Mouse (Mus musculus) neural tube, embryonic 15.5 days (tissue): ENCODE measurements around the gene Spred2. TPM values are rescaled to one million over a fixed set of nuclear protein-coding genes. Genes with fewer than 3 reads are reported as not detected.

ENCODE experiments used
- ATAC-seq: fragments of 200-750 bp; cut with Nextera tagmentation; 2 replicates; pipeline ENCODE4 v1.8.0; 2017; ENCODE audit warnings: mild to moderate bottlenecking, moderate TSS enrichment, moderate library complexity; ENCODE audit not compliant: low FRiP score
- H3K27ac ChIP-seq: fragments of 300-500 bp; sonication (generic); replicated peaks from 2 replicates; pipeline ENCODE4 v1.5.1; 2015; ENCODE audit warnings: mild to moderate bottlenecking, inconsistent platforms
- H3K27me3 ChIP-seq: fragments of 300-500 bp; sonication (generic); replicated peaks from 2 replicates; pipeline ENCODE4 v1.6.1; 2015; ENCODE audit warnings: inconsistent platforms
- H3K36me3 ChIP-seq: fragments of 300-500 bp; sonication (generic); 2 replicates; pipeline ENCODE4 v1.6.1; 2015; ENCODE audit warnings: inconsistent platforms
- H3K4me1 ChIP-seq: fragments of 300-500 bp; sonication (generic); 2 replicates; pipeline ENCODE4 v1.6.1; 2015; ENCODE audit warnings: inconsistent platforms
- H3K4me2 ChIP-seq: fragments of 300-500 bp; sonication (generic); 2 replicates; pipeline ENCODE4 v1.6.1; 2015; ENCODE audit warnings: inconsistent platforms, mild to moderate bottlenecking, moderate library complexity
- H3K4me3 ChIP-seq: fragments of 300-500 bp; sonication (generic); replicated peaks from 2 replicates; pipeline ENCODE4 v1.5.1; 2015; ENCODE audit warnings: mild to moderate bottlenecking, inconsistent platforms
- H3K9ac ChIP-seq: fragments of 300-500 bp; sonication (generic); replicated peaks from 2 replicates; pipeline ENCODE4 v1.6.1; 2015; ENCODE audit warnings: mild to moderate bottlenecking, inconsistent platforms
- H3K9me3 ChIP-seq: fragments of 300-500 bp; sonication (generic); replicated peaks from 2 replicates; pipeline ENCODE4 v1.6.1; 2016; ENCODE audit warnings: inconsistent platforms
- WGBS: fragments of 180-500 bp; shearing (Covaris S2); methylation state at CpG from one replicate; pipeline ENCODE4 v1.1.7; 2015; ENCODE audit warnings: mixed read lengths; 5-methylcytosine and 5-hydroxymethylcytosine counted together
- polyA plus RNA-seq: library from polyadenylated mRNA; unstranded; fragments of >200 nt; fragmentation: Nextera tagmentation; extraction: Ambion mirVana; gene quantifications from 2 replicates; pipeline ENCODE4 v1.2.1, GENCODE M21; 2015

The Spred2 gene
- polyA plus RNA-seq, 1 experiment from 2014 or later = 7.2 TPM

GRCm38 (mm10) chr11:19941156-19941777, 17.1 kb downstream of the Spred2 start:
- ATAC-seq = no peak

GRCm38 (mm10) chr11:19941978-19942377, 17.8 kb downstream of the Spred2 start:
- Histone ChIP-seq H3K9ac (no peak overlapping the region), H3K9me3 (no peaks in the 10 kb centered on the region), H3K36me3 (no peaks in the 10 kb centered on the region), H3K4me3 (no peak overlapping the region), H3K4me1 (peaks cover 31% of the 10 kb centered on the region), H3K4me2 (no peak overlapping the region), H3K27ac (no peak overlapping the region), H3K27me3 (no peaks in the 10 kb centered on the region)
- WGBS = 82% methylated on average over 4 of the region's 4 CpGs
- ATAC-seq = no peak

More at GRCm38 (mm10) chr11:19941156-19941777, 17.1 kb downstream of the Spred2 start:
- Histone ChIP-seq H3K4me2 (no peak overlapping the region), H3K4me3 (no peak overlapping the region), H3K36me3 (no peaks in the 10 kb centered on the region), H3K4me1 (peaks cover 36% of the 10 kb centered on the region), H3K27me3 (no peaks in the 10 kb centered on the region), H3K9me3 (no peaks in the 10 kb centered on the region), H3K27ac (no peak overlapping the region), H3K9ac (no peak overlapping the region)
- WGBS = 70% methylated on average over 12 of the region's 12 CpGs

GRCm38 (mm10) chr11:19943753-19944152, 19.6 kb downstream of the Spred2 start:
- ATAC-seq = no peak
- no peak overlapping the region for H3K9ac ChIP-seq
- no peaks in the 10 kb centered on the region for H3K36me3 ChIP-seq
- H3K4me1 ChIP-seq = peaks cover 40% of the 10 kb centered on the region
- no peak overlapping the region for H3K4me2 ChIP-seq
- H3K4me3 ChIP-seq = no peak overlapping the region
- WGBS = 95% methylated on average over 2 of the region's 2 CpGs
- H3K9me3 ChIP-seq = no peaks in the 10 kb centered on the region
- H3K27me3 ChIP-seq = no peaks in the 10 kb centered on the region
- H3K27ac ChIP-seq = no peak overlapping the region

DNA sequence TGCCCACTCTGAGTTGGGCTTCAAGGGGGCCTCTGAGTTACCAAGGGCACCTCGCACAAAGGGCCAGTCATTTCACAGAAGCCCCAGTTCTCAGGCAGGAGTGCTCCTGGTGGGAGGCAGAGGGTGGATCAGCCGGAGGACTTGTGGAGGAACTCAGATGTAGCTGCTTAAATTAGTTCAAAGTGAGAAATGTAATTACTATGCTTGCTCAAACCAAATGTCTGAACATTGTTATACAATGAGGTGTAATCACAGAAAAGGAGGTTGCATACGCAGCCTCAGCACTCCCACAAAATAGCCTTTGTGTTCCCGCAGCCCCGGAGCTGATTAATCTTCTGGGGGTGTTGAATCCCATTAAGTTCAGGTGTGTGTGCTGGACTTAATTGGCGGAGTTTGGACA, 20.5 kb downstream of the Spred2 start:
- ATAC-seq = no peak
- no peaks in the 10 kb centered on the region for H3K36me3 ChIP-seq
- H3K4me2 ChIP-seq = no peak overlapping the region
- H3K4me1 ChIP-seq = peaks cover 32% of the 10 kb centered on the region
- no peak overlapping the region for H3K9ac ChIP-seq
- H3K9me3 ChIP-seq = no peaks in the 10 kb centered on the region
- no peaks in the 10 kb centered on the region for H3K27me3 ChIP-seq
- WGBS = 59% methylated on average over 6 of the region's 6 CpGs
- H3K27ac ChIP-seq = peak overlapping the region; percentile 33; the same call in 1 of the 2 replicates
- H3K4me3 ChIP-seq = no peak overlapping the region

- WGBS = 91% methylated on average over 7 of the region's 7 CpGs
- Histone ChIP-seq H3K9me3 (no peaks in the 10 kb centered on the region), H3K27ac (no peak overlapping the region), H3K4me3 (no peak overlapping the region), H3K4me2 (no peak overlapping the region), H3K36me3 (no peaks in the 10 kb centered on the region), H3K9ac (no peak overlapping the region), H3K27me3 (no peaks in the 10 kb centered on the region), H3K4me1 (peaks cover 28% of the 10 kb centered on the region)
- no peak for ATAC-seq
Observed at GRCm38 (mm10) chr11:19946721-19947120, 22.5 kb downstream of the Spred2 start.

DNA sequence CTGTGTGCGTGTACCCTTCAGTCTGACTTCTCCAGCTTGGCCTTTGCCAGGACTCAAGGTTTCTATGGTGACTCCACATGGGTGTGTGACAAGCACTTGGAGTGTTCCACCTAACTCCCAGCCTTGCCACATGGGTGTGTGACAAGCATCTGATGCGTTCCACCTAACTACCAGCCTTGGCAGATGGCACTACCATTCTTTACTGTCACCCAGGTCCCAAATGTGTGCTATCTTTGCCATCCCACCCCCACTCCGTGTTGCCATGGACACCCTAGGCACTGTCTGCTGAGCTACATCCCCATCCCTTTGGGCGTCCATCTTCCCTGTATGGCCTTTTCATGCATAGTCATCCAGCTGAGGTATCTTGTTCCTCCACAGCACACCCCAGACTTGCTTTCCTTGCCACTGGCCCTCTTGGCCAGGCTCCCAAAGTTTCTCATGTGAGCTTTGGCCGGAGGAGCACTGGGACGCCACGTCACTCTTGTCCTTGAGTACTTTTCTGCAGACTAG, 23.5 kb downstream of the Spred2 start:
- Histone ChIP-seq H3K9me3 (no peaks in the 10 kb centered on the region), H3K4me1 (peaks cover 30% of the 10 kb centered on the region), H3K4me2 (no peak overlapping the region), H3K36me3 (no peaks in the 10 kb centered on the region), H3K27me3 (no peaks in the 10 kb centered on the region), H3K9ac (no peak overlapping the region), H3K27ac (no peak overlapping the region), H3K4me3 (no peak overlapping the region)
- WGBS = 75% methylated on average over 7 of the region's 7 CpGs
- ATAC-seq = no peak

DNA sequence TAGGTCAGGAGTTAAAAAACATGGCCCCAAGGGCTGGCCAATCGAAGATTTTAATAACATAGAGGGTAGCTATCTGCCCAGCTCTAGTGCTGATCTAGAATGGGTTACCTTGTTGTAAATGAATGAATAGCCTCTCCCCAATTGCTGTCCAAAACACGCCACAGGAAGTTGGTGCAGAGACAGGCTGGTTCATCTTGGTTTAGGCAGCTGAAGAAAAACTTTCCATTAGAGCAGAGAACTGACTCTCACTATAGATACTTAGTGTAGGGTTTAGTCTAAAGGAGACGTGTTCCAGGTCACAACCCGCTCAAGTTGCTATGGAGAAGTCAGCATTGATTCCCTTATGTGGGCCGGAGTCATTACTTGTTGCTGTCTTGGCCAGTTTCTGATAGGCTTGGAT, 25.6 kb downstream of the Spred2 start:
- Histone ChIP-seq H3K9me3 (no peaks in the 10 kb centered on the region), H3K9ac (no peak overlapping the region), H3K4me1 (peaks cover 32% of the 10 kb centered on the region), H3K27ac (no peak overlapping the region), H3K4me3 (no peak overlapping the region), H3K4me2 (no peak overlapping the region), H3K27me3 (no peaks in the 10 kb centered on the region), H3K36me3 (no peaks in the 10 kb centered on the region)
- ATAC-seq = no peak
- WGBS = 75% methylated on average over 5 of the region's 5 CpGs

DNA sequence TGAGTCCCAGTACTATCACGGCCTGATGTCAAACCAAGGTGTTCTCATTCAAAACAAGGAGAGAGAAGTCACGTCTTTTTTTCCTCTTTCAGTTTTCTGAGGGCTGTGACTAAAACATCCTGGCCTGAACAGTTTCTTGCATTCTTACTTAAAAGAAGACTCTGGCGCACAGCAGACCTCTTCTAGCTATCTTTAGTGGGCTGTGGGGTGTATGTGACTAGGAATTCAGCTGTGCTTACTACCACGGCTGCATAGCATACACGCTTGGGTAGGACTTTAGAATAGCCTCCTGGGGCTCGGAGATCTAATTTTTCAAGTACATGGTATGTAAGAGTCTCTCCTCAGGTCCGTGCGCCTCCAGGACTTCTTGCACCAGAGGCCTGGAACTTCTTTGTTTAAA, 26.0 kb downstream of the Spred2 start:
- H3K9me3 ChIP-seq = no peaks in the 10 kb centered on the region
- H3K27ac ChIP-seq = no peak overlapping the region
- 0 out of 2 replicates have a peak, but pooled peaks cover 1% of the 10 kb centered on the region for H3K36me3 ChIP-seq
- H3K9ac ChIP-seq = no peak overlapping the region
- H3K4me2 ChIP-seq = no peak overlapping the region
- 68% methylated on average over 8 of the region's 8 CpGs for WGBS
- ATAC-seq = no peak
- H3K4me1 ChIP-seq = peaks cover 29% of the 10 kb centered on the region
- no peak overlapping the region for H3K4me3 ChIP-seq
- no peaks in the 10 kb centered on the region for H3K27me3 ChIP-seq

GRCm38 (mm10) chr11:19952963-19953362, 28.8 kb downstream of the Spred2 start:
- Histone ChIP-seq H3K9ac (no peak overlapping the region), H3K27ac (no peak overlapping the region), H3K9me3 (no peaks in the 10 kb centered on the region), H3K36me3 (0 out of 2 replicates have a peak, but pooled peaks cover 4% of the 10 kb centered on the region), H3K27me3 (no peaks in the 10 kb centered on the region), H3K4me1 (peaks cover 26% of the 10 kb centered on the region), H3K4me3 (no peak overlapping the region), H3K4me2 (no peak overlapping the region)
- 34% methylated on average over 8 of the region's 8 CpGs for WGBS
- ATAC-seq = no peak

DNA sequence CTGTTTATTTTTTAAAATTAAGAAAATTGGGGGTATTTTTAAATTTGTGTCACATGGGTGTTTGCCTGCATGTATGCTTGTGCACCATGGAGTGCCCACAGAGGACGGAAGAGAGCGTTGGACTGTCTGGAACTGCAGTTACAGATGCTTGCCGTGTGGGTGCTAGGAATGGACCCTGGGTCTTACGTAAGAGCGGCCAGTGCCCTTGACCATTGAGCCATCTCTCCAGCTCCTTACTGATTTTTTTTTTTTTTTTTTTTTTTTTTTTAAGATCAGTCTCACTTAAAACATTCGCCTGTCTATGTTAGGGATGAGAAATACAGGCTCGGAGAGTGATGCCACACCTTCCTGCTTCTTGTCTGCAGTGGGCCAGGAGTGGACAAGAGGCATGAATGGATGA, 29.7 kb downstream of the Spred2 start:
- H3K9ac ChIP-seq = no peak overlapping the region
- peaks cover 22% of the 10 kb centered on the region; the same call in 1 of the 2 replicates for H3K4me1 ChIP-seq
- no peak overlapping the region for H3K4me2 ChIP-seq
- no peaks in the 10 kb centered on the region for H3K27me3 ChIP-seq
- no peaks in the 10 kb centered on the region for H3K9me3 ChIP-seq
- 0 out of 2 replicates have a peak, but pooled peaks cover 4% of the 10 kb centered on the region for H3K36me3 ChIP-seq
- WGBS = 94% methylated on average over 7 of the region's 7 CpGs
- H3K4me3 ChIP-seq = no peak overlapping the region
- H3K27ac ChIP-seq = no peak overlapping the region
- no peak for ATAC-seq

GRCm38 (mm10) chr11:19955069-19955468, 30.9 kb downstream of the Spred2 start:
- H3K9me3 ChIP-seq = no peaks in the 10 kb centered on the region
- no peak for ATAC-seq
- WGBS = 69% methylated on average over 9 of the region's 9 CpGs
- H3K27me3 ChIP-seq = no peaks in the 10 kb centered on the region
- no peak overlapping the region for H3K4me2 ChIP-seq
- 0 out of 2 replicates have a peak, but pooled peaks cover 4% of the 10 kb centered on the region for H3K36me3 ChIP-seq
- H3K9ac ChIP-seq = no peak overlapping the region
- no peak overlapping the region for H3K27ac ChIP-seq
- H3K4me3 ChIP-seq = no peak overlapping the region
- peaks cover 22% of the 10 kb centered on the region; the same call in 1 of the 2 replicates for H3K4me1 ChIP-seq

DNA sequence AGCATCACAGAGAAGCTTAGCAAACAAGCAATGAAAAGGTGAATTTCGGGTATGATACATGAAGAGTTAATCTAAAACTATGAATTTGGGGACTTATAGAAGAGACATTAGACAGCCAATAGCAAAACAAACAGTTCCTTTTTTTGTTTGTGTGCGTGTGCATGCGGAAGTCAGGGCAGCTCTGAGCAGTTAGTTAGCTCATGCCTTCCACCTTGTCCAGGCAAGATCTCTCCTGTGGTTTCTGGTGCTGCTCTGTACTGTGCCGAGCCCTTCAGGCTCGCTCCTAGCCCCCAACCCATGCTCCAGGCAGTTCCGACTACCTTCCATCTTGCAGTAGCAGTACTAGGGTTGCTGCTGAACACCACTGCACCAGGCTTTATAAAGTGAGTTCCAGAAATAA, 31.5 kb downstream of the Spred2 start:
- H3K27me3 ChIP-seq = no peaks in the 10 kb centered on the region
- 0 out of 2 replicates have a peak, but pooled peaks cover 4% of the 10 kb centered on the region for H3K36me3 ChIP-seq
- no peaks in the 10 kb centered on the region for H3K9me3 ChIP-seq
- no peak overlapping the region for H3K27ac ChIP-seq
- H3K4me3 ChIP-seq = no peak overlapping the region
- ATAC-seq = no peak
- no peak overlapping the region for H3K9ac ChIP-seq
- WGBS = 87% methylated on average over 6 of the region's 6 CpGs
- no peak overlapping the region for H3K4me2 ChIP-seq
- peaks cover 18% of the 10 kb centered on the region; the same call in 1 of the 2 replicates for H3K4me1 ChIP-seq
